Mouse (Mus musculus): Measurements from ENCODE around the gene Rab37.

The Rab37 gene

GRCm38 (mm10) chr11:115131768-115132381 lies 40.6 kb downstream of the Rab37 start:
- DNase-seq (ENCODE audit: low spot score): no peak

- no peak for DNase-seq (ENCODE audit: low spot score)
Observed at GRCm38 (mm10) chr11:115133800-115134199, 42.6 kb downstream of the Rab37 start, which contains the start of gene Cd300lf. TSS of gene Cd300lf (minus strand) at chr11:115133992.

GRCm38 (mm10) chr11:115138597-115139262 lies 47.5 kb downstream of the Rab37 start:
- DNase-seq (ENCODE audit: low spot score): no peak

GRCm38 (mm10) chr11:115141970-115142369 lies 50.7 kb downstream of the Rab37 start:
- DNase-seq (ENCODE audit: low spot score): no peak

- DNase-seq (ENCODE audit: low spot score): no peak
Observed at GRCm38 (mm10) chr11:115147813-115148212, 56.6 kb downstream of the Rab37 start.

GRCm38 (mm10) chr11:115150741-115151254 lies 59.6 kb downstream of the Rab37 start:
- no peak for DNase-seq (ENCODE audit: low spot score)

- DNase-seq (ENCODE audit: low spot score): peak; percentile 64
Observed at GRCm38 (mm10) chr11:115151755-115152429, 60.7 kb downstream of the Rab37 start.

GRCm38 (mm10) chr11:115153088-115153487 lies 61.9 kb downstream of the Rab37 start:
- no peak for DNase-seq (ENCODE audit: low spot score)

GRCm38 (mm10) chr11:115153699-115154292 lies 62.6 kb downstream of the Rab37 start:
- peak; percentile 84 for DNase-seq (ENCODE audit: low spot score)

- DNase-seq (ENCODE audit: low spot score): no peak
Observed at GRCm38 (mm10) chr11:115155053-115155634, 63.9 kb downstream of the Rab37 start.

GRCm38 (mm10) chr11:115157933-115158719 lies 66.9 kb downstream of the Rab37 start:
- DNase-seq (ENCODE audit: low spot score): no peak

- peak; percentile 81 for DNase-seq (ENCODE audit: low spot score)
Observed at GRCm38 (mm10) chr11:115160016-115160797, 69.0 kb downstream of the Rab37 start.

- DNase-seq (ENCODE audit: low spot score): peak; percentile 90
Observed at GRCm38 (mm10) chr11:115160883-115161577, 69.8 kb downstream of the Rab37 start.

- no peak for DNase-seq (ENCODE audit: low spot score)
Observed at GRCm38 (mm10) chr11:115161578-115162204, 70.5 kb downstream of the Rab37 start.

- no peak for DNase-seq (ENCODE audit: low spot score)
Observed at GRCm38 (mm10) chr11:115162205-115162601, 71.0 kb downstream of the Rab37 start.

- DNase-seq (ENCODE audit: low spot score): peak; percentile 98
Observed at GRCm38 (mm10) chr11:115162832-115163480, 71.7 kb downstream of the Rab37 start, which contains the start of gene Slc9a3r1. TSS of gene Slc9a3r1 (plus strand) at chr11:115163341.

GRCm38 (mm10) chr11:115163568-115164150 lies 72.4 kb downstream of the Rab37 start:
- peak; percentile 65 for DNase-seq (ENCODE audit: low spot score)

GRCm38 (mm10) chr11:115164341-115164975 lies 73.2 kb downstream of the Rab37 start:
- no peak for DNase-seq (ENCODE audit: low spot score)
